Mouse (Mus musculus) stomach, postnatal 0 days (tissue): ENCODE measurements around the gene Sema7a. TPM values are rescaled to one million over a fixed set of nuclear protein-coding genes. Genes with fewer than 3 reads are reported as not detected.

Source experiments
- ATAC-seq: fragments of 200-750 bp; cut with Nextera tagmentation; 2 replicates; pipeline ENCODE4 v1.8.0; 2017; ENCODE audit not compliant: low FRiP score, low TSS enrichment
- DNase-seq: peaks from one replicate; pipeline ENCODE4 v3.0.0-alpha.2; 2016; ENCODE audit warnings: low spot score
- H3K27ac ChIP-seq: fragments of 300-500 bp; sonication (generic); replicated peaks from 2 replicates; pipeline ENCODE4 v1.5.1; 2014; ENCODE audit warnings: mild to moderate bottlenecking, control low read depth
- H3K27me3 ChIP-seq: fragments of 300-500 bp; sonication (generic); 2 replicates; pipeline ENCODE4 v1.6.1; 2014; ENCODE audit warnings: low read length; ENCODE audit not compliant: control insufficient read depth, insufficient read depth
- H3K36me3 ChIP-seq: fragments of 300-500 bp; sonication (generic); 2 replicates; pipeline ENCODE4 v1.6.1; 2014; ENCODE audit warnings: low read length, mixed read lengths; ENCODE audit not compliant: control insufficient read depth, insufficient read depth
- H3K4me1 ChIP-seq: fragments of 300-500 bp; sonication (generic); replicated peaks from 2 replicates; pipeline ENCODE4 v1.6.1; 2014; ENCODE audit warnings: antibody characterized with exemption; ENCODE audit not compliant: control insufficient read depth, insufficient read depth
- H3K4me2 ChIP-seq: fragments of 300-500 bp; sonication (generic); replicated peaks from 2 replicates; pipeline ENCODE4 v1.6.1; 2014; ENCODE audit warnings: low read depth, mild to moderate bottlenecking, control low read depth, moderate library complexity
- H3K4me3 ChIP-seq: fragments of 300-500 bp; sonication (generic); 2 replicates; pipeline ENCODE4 v1.5.1; 2014; ENCODE audit warnings: low read depth, low read length, control low read depth
- H3K9ac ChIP-seq: fragments of 300-500 bp; sonication (generic); 2 replicates; pipeline ENCODE4 v1.6.1; 2014; ENCODE audit warnings: mild to moderate bottlenecking, low read length, control low read depth, mixed read lengths
- H3K9me3 ChIP-seq: fragments of 300-500 bp; sonication (generic); 2 replicates; pipeline ENCODE4 v1.6.1; 2016; ENCODE audit warnings: low read length; ENCODE audit not compliant: control insufficient read depth
- CTCF ChIP-seq: IDR thresholded peaks from 2 replicates; pipeline ENCODE4 v1.5.1; 2016; ENCODE audit warnings: antibody characterized with exemption, low read depth, mild to moderate bottlenecking, moderate library complexity
- EP300 ChIP-seq: optimal IDR thresholded peaks from 2 replicates; pipeline ENCODE3; 2016; ENCODE audit warnings: antibody characterized with exemption
- WGBS: fragments of 180-500 bp; shearing (Covaris S2); extraction: QIAGEN DNeasy Blood & Tissue Kit; methylation state at CpG from one replicate; pipeline ENCODE4 v1.1.7; 2014; 5-methylcytosine and 5-hydroxymethylcytosine counted together
- polyA plus RNA-seq: library from polyadenylated mRNA; unstranded; fragments of >200 nt; fragmentation: Nextera tagmentation; extraction: Ambion mirVana; gene quantifications from 2 replicates; pipeline ENCODE4 v1.2.1, GENCODE M21; 2015

The Sema7a gene
- polyA plus RNA-seq, 1 experiment from 2014 or later, result 1.0 TPM

DNA sequence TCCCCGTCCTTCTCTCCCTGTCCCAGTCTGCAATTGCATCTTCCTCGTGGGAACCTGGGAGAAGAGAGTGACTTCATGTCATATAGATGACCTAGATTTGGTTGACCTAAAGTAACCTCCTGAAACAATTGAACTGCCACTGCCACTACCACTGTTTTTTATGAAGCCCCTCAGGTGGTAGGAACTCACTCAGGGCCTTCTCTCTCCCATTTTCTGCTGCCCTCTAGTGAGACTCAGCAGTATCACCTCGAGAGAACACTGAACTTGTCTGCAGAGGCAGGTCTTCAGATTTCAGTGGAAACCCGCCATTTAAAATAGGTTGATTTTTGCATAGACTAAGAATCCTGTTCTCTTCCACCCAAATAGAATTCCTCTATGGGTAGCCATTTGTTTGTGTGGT is 55.4 kb downstream of the Sema7a start:
- no peak overlapping the region for H3K4me2 ChIP-seq
- 47% methylated on average over 4 of the region's 4 CpGs for WGBS
- H3K4me3 ChIP-seq, result no peak overlapping the region
- H3K9me3 ChIP-seq, result no peaks in the 10 kb centered on the region
- no peaks in the 10 kb centered on the region for H3K36me3 ChIP-seq
- no peaks in the 10 kb centered on the region for H3K27me3 ChIP-seq
- no peaks in the 10 kb centered on the region for H3K4me1 ChIP-seq
- H3K27ac ChIP-seq, result no peak overlapping the region
- H3K9ac ChIP-seq, result no peak overlapping the region
- TF ChIP-seq CTCF, result peak; percentile 73
- TF ChIP-seq EP300, result no peak
- DNase-seq, result no peak
- ATAC-seq, result no peak

DNA sequence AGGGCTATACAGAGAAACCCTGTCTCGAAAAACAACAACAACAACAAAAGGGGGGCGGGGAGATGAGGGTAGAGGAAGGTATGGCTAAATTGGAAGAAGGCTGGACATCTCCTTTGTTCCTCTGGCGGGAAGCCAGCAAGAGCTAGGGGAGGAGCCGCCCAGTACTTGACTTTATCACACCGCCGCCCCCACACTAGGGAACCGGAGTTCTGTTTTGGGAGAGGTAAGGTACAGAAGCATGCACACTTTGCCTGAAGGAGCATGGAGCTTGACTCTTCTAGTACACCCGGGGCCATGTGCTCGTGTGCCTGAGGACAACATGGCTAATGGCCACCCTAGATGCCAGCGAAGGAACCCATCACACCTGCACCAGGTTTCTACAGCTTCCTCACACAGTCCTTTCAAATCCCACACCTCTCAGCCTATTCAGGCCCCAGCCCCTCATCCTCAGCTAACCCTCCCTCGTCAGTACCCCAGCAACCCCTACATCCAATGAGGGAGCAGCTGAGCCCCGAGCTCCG is 57.7 kb downstream of the Sema7a start:
- H3K9ac ChIP-seq, result no peak overlapping the region
- no peak overlapping the region for H3K27ac ChIP-seq
- 21% methylated on average over 13 of the region's 13 CpGs for WGBS
- H3K4me2 ChIP-seq, result peak overlapping the region; percentile 50
- no peaks in the 10 kb centered on the region for H3K36me3 ChIP-seq
- no peaks in the 10 kb centered on the region for H3K27me3 ChIP-seq
- DNase-seq (no peak), ATAC-seq (no peak)
- TF ChIP-seq CTCF (no peak), EP300 (no peak)
- H3K9me3 ChIP-seq, result no peaks in the 10 kb centered on the region
- no peaks in the 10 kb centered on the region for H3K4me1 ChIP-seq
- H3K4me3 ChIP-seq, result no peak overlapping the region

DNA sequence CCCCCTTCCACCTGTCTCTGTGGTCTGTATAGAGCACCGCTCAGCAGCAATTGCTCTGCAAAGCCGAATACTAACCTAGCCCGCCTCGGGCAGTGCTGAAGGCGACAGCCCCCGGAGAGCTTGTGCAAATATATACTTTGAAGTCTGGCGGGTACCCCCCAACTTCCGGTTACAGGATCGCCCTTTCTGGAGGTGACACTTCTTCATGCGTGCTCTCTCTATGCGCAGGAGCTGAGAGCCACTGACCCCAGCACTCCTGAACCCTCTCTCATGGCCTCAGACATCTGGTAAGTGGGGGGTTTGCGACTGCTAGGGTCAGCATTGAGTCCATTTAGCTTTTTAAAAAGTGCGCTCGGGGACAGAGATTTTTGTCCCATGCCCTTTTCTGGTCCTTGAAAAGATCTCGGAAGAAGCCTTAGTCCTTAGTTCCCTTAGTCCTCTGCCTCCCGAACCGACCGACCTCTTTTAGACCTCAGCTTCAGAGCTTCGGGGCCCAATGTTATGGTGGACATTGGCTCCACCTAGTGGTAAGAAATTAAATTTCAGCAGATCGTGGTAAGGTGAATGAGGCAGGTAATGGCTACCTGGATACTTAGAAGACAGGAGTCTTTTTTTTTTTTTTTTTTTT is 58.2 kb downstream of the Sema7a start:
- Histone ChIP-seq H3K9me3 (no peaks in the 10 kb centered on the region), H3K36me3 (no peaks in the 10 kb centered on the region), H3K4me1 (no peaks in the 10 kb centered on the region), H3K4me3 (no peak overlapping the region), H3K27me3 (no peaks in the 10 kb centered on the region), H3K9ac (no peak overlapping the region), H3K4me2 (peak overlapping the region; percentile 50), H3K27ac (no peak overlapping the region)
- ATAC-seq, result peak; percentile 71
- TF ChIP-seq CTCF (peak; percentile 91), EP300 (no peak)
- 2% methylated on average over 20 of the region's 20 CpGs for WGBS
- peak; percentile 66 for DNase-seq

DNA sequence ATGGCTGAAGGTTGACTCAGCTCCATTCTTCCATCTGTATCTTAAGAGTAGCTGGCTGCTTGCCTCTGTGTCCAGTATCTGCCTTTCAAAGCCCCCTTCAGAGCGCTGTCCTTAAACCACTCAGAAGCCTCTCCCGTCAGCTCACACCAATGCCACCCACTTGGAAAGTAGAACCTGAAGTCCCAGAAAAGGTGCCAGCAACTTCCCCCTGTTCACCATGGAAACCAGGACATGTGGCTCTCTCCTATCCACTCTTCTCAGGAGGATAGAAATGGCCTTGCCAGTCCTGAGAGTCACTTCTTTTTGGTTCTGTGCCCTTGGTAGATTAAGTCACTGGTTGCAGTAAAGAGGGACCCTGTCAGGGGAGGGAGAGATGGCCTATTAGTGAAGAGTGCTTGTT is 58.8 kb downstream of the Sema7a start:
- Histone ChIP-seq H3K36me3 (no peaks in the 10 kb centered on the region), H3K27me3 (no peaks in the 10 kb centered on the region), H3K9ac (no peak overlapping the region), H3K4me2 (no peak overlapping the region), H3K4me1 (no peaks in the 10 kb centered on the region), H3K9me3 (no peaks in the 10 kb centered on the region), H3K27ac (no peak overlapping the region), H3K4me3 (no peak overlapping the region)
- DNase-seq, result no peak
- ATAC-seq, result no peak
- WGBS, result 57% methylated on average over 2 of the region's 2 CpGs
- TF ChIP-seq EP300 (no peak), CTCF (no peak)

DNA sequence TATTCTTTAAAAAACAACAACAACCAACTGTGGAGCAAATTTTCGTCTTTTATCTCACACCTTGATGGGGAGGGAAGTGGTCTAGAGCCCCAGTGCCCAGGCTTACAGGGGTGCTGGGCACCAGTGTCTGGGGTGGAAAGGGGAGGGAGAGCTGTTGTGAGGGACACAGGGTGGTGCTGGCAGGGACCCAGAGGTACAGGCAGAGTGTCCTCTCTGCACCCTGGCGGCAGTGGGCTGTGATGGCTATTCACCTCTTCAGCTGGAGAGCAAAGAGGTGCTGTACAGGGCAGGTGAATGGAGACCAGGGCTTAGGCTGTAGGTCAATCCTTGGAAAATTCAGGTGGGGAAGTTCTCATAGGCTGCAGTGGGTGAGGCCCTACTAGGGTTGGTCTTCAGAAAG is 59.8 kb downstream of the Sema7a start:
- no peak for ATAC-seq
- Histone ChIP-seq H3K27me3 (no peaks in the 10 kb centered on the region), H3K27ac (no peak overlapping the region), H3K9me3 (no peaks in the 10 kb centered on the region), H3K4me2 (no peak overlapping the region), H3K4me3 (no peak overlapping the region), H3K9ac (no peak overlapping the region), H3K4me1 (no peaks in the 10 kb centered on the region), H3K36me3 (no peaks in the 10 kb centered on the region)
- WGBS, result 60% methylated on average over 2 of the region's 2 CpGs
- DNase-seq, result no peak
- TF ChIP-seq CTCF (no peak), EP300 (no peak)

DNA sequence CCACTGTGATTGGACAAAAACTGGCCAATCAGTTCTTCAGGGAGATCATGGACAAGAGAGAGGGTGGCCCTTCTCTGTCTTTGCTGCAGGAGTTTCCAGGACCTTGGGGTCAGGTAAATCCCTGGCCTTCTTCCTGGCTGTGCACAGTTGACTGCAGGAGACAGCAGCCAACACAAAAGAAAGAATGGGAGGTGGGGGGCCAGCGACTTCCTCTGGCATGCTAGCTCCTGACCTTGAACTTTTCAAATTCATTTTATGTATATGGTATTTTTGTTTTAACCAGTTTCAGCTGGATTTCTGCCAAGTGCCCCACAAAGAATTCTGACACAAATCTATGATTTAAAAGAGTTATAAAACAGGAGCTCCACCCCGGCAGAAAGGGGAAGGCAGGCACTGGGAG is 63.4 kb downstream of the Sema7a start:
- Histone ChIP-seq H3K27ac (no peak overlapping the region), H3K9ac (no peak overlapping the region), H3K36me3 (no peaks in the 10 kb centered on the region), H3K4me2 (no peak overlapping the region), H3K9me3 (no peaks in the 10 kb centered on the region), H3K27me3 (no peaks in the 10 kb centered on the region), H3K4me1 (no peaks in the 10 kb centered on the region), H3K4me3 (no peak overlapping the region)
- 13% methylated on average over 2 of the region's 2 CpGs for WGBS
- ATAC-seq (no peak), DNase-seq (no peak)
- TF ChIP-seq EP300 (no peak), CTCF (no peak)
